ENCODE assay signal across 19 mouse cellular contexts in genomic region chr3:148420303-148420702, GRCm38 (mm10).
"Had no signal": no experiment of that assay in that cellular context is flagged by ENCODE, and none has a peak within 500 bp of the region (broad histone marks: within the 10 kb centered on the region; RNA-seq: fewer than 3 reads in every experiment).

No protein-coding gene starts in this region.

- DNase-seq: lung, adult 18-20 months; lung, embryonic 14.5 days; lung, postnatal 10 days; lung, postnatal 4 days; retina, postnatal 1 day; right cerebral cortex, adult 18-20 months; right cerebral cortex, postnatal 25 days; right cerebral cortex, postnatal 4 days; spleen, adult 18-20 months; thymus, adult 18-20 months; thymus, postnatal 14 days; thymus, postnatal 36 days had no signal

- H3K27ac ChIP-seq: liver, embryonic 15.5 days; midbrain, embryonic 10.5 days; midbrain, embryonic 12.5 days; midbrain, embryonic 15.5 days; neural tube, embryonic 13.5 days; neural tube, embryonic 15.5 days had no signal

- H3K9me3 ChIP-seq: liver, embryonic 15.5 days; megakaryocyte, embryonic 14.5 days; midbrain, embryonic 10.5 days; midbrain, embryonic 12.5 days; midbrain, embryonic 15.5 days; neural tube, embryonic 13.5 days; neural tube, embryonic 15.5 days had no signal

- H3K4me1 ChIP-seq: midbrain, embryonic 15.5 days had no signal

- H3K36me3 ChIP-seq: liver, embryonic 15.5 days; midbrain, embryonic 10.5 days; midbrain, embryonic 12.5 days; midbrain, embryonic 15.5 days; neural tube, embryonic 13.5 days; neural tube, embryonic 15.5 days had no signal

- ATAC-seq: midbrain, embryonic 15.5 days had no signal

- H3K4me3 ChIP-seq: liver, embryonic 15.5 days; megakaryocyte, embryonic 14.5 days; midbrain, embryonic 10.5 days; midbrain, embryonic 12.5 days; midbrain, embryonic 15.5 days; neural tube, embryonic 13.5 days; neural tube, embryonic 15.5 days had no signal

- H3K4me2 ChIP-seq: liver, embryonic 15.5 days; lung, embryonic 14.5 days; midbrain, embryonic 12.5 days; midbrain, embryonic 15.5 days; neural tube, embryonic 13.5 days; neural tube, embryonic 15.5 days had no signal

- H3K9ac ChIP-seq: liver, embryonic 15.5 days; lung, embryonic 14.5 days; midbrain, embryonic 12.5 days; midbrain, embryonic 15.5 days; neural tube, embryonic 13.5 days; neural tube, embryonic 15.5 days had no signal

- H3K27me3 ChIP-seq: liver, embryonic 15.5 days; midbrain, embryonic 15.5 days had no signal
